Mouse (Mus musculus): ENCODE measurements around the gene Sptan1. TPM values are rescaled to one million over a fixed set of nuclear protein-coding genes. Genes with fewer than 3 reads are reported as not detected.

Gene Sptan1
- polyA plus RNA-seq, 1 experiment, result 496 TPM

GRCm38 (mm10) chr2:30073285-30073684 lies 107.9 kb downstream of the Sptan1 start:
- TF ChIP-seq CTCF (IDR thresholded peaks at IDR 0.05; ENCODE audit: insufficient read depth, low read depth, low read length), result no peak
- TF ChIP-seq POLR2A (IDR thresholded peaks at IDR 0.05; ENCODE audit: insufficient read depth, low read depth, low read length), result no peak
- Histone ChIP-seq H3K27ac (ENCODE audit: insufficient read depth, low read depth, low read length) (no peak overlapping the region), H3K4me3 (ENCODE audit: insufficient read depth, low read depth, low read length) (no peak overlapping the region), H3K4me1 (ENCODE audit: control insufficient read depth, insufficient read depth, low read length) (peaks cover 7% of the 10 kb centered on the region; the same call in 1 of the 2 replicates)
- 67% methylated on average over 3 of the region's 3 CpGs for WGBS

DNA sequence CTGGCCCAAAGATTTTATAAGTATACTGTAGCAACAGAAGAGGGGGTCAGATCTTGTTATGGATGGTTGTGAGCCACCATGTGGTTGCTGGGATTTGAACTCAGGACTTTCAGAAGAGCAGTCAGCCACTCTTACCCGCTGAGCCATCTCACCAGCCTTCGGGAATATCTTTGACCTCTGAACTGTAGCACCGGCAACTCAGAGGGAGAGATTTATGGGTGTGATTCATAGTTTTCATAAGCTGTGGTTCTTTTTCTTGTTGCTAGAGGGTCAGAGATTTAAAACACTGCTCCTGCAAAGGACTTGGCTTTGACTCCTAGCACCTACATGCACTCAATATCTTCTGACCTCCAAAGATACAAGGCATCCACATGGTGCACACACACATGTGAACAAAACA lies 110.3 kb downstream of the Sptan1 start:
- Histone ChIP-seq H3K27ac (ENCODE audit: insufficient read depth, low read depth, low read length) (no peak overlapping the region), H3K4me3 (ENCODE audit: insufficient read depth, low read depth, low read length) (no peak overlapping the region), H3K4me1 (ENCODE audit: control insufficient read depth, insufficient read depth, low read length) (peaks cover 7% of the 10 kb centered on the region; the same call in 1 of the 2 replicates)
- WGBS, result 83% methylated on average over 3 of the region's 3 CpGs
- TF ChIP-seq CTCF (IDR thresholded peaks at IDR 0.05; ENCODE audit: insufficient read depth, low read depth, low read length), result no peak
- no peak for TF ChIP-seq POLR2A (IDR thresholded peaks at IDR 0.05; ENCODE audit: insufficient read depth, low read depth, low read length)

- 93% methylated on average over 9 of the region's 9 CpGs for WGBS
- no peak overlapping the region for H3K4me3 ChIP-seq (ENCODE audit: insufficient read depth, low read depth, low read length)
- TF ChIP-seq CTCF (IDR thresholded peaks at IDR 0.05; ENCODE audit: insufficient read depth, low read depth, low read length) (no peak), POLR2A (IDR thresholded peaks at IDR 0.05; ENCODE audit: insufficient read depth, low read depth, low read length) (no peak)
- peaks cover 7% of the 10 kb centered on the region; the same call in 1 of the 2 replicates for H3K4me1 ChIP-seq (ENCODE audit: control insufficient read depth, insufficient read depth, low read length)
- H3K27ac ChIP-seq (ENCODE audit: insufficient read depth, low read depth, low read length), result no peak overlapping the region
Measured at GRCm38 (mm10) chr2:30076439-30076838, 111.1 kb downstream of the Sptan1 start.

DNA sequence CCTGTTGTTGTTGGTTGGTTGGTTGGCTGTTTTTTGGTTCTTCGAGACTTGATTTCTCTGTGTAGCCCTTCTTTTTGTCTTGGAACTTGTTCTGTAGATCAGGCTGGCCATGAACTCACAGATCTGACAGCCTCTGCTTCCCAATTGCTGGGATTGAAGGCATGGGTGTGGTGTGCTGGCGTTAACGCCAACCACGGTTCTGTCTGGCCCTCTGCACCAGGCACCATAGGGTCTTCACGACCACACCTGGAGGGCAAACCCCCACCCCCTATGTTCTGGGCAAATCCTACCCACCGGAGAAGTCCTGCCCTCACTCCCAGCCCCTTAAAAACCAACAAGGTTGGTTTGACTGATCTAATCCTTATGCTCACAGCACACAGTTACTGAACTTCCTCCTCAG lies 111.6 kb downstream of the Sptan1 start:
- H3K4me3 ChIP-seq (ENCODE audit: insufficient read depth, low read depth, low read length), result no peak overlapping the region
- H3K27ac ChIP-seq (ENCODE audit: insufficient read depth, low read depth, low read length), result no peak overlapping the region
- WGBS, result 74% methylated on average over 6 of the region's 6 CpGs
- peaks cover 7% of the 10 kb centered on the region; the same call in 1 of the 2 replicates for H3K4me1 ChIP-seq (ENCODE audit: control insufficient read depth, insufficient read depth, low read length)
- no peak for TF ChIP-seq CTCF (IDR thresholded peaks at IDR 0.05; ENCODE audit: insufficient read depth, low read depth, low read length)
- TF ChIP-seq POLR2A (IDR thresholded peaks at IDR 0.05; ENCODE audit: insufficient read depth, low read depth, low read length), result no peak

GRCm38 (mm10) chr2:30077502-30078348 lies 112.4 kb downstream of the Sptan1 start, which contains the start of gene Pkn3:
Pkn3 (plus strand) TSS chr2:30077684.
- no peak within 1 kb of the TSS for H3K27ac ChIP-seq (ENCODE audit: insufficient read depth, low read depth, low read length)

DNA sequence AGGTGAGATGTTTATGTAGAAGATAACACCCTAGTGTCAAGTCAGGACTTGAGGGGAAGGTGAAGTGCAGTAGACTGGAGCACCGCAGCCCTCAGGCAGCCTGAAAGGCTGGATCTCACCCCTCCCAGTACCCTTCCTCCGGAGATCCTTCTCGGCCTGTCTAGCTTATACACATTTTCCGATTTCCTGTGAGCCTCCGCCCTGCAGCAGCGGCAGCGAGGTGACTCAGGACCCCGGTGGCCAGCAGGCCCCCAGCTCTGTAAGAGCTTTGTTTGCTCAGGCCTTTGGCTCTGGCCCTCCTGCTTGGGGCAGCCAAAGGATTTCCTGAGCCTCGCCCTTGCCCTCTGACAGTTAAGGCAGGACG lies 113.0 kb downstream of the Sptan1 start:
- 52% methylated on average over 10 of the region's 10 CpGs for WGBS
- H3K27ac ChIP-seq (ENCODE audit: insufficient read depth, low read depth, low read length), result no peak overlapping the region
- TF ChIP-seq CTCF (IDR thresholded peaks at IDR 0.05; ENCODE audit: insufficient read depth, low read depth, low read length) (no peak; the same call in 1 of the 2 replicates), POLR2A (IDR thresholded peaks at IDR 0.05; ENCODE audit: insufficient read depth, low read depth, low read length) (no peak)
- peaks cover 7% of the 10 kb centered on the region; the same call in 1 of the 2 replicates for H3K4me1 ChIP-seq (ENCODE audit: control insufficient read depth, insufficient read depth, low read length)
- no peak overlapping the region for H3K4me3 ChIP-seq (ENCODE audit: insufficient read depth, low read depth, low read length)

More at GRCm38 (mm10) chr2:30077502-30078348, 112.4 kb downstream of the Sptan1 start, which contains the start of gene Pkn3:
- Histone ChIP-seq H3K4me3 (ENCODE audit: insufficient read depth, low read depth, low read length) (peak within 1 kb of the TSS; percentile 31), H3K4me1 (ENCODE audit: control insufficient read depth, insufficient read depth, low read length) (peaks cover 7% of the 10 kb centered on the region; the same call in 1 of the 2 replicates)
- TF ChIP-seq POLR2A (IDR thresholded peaks at IDR 0.05; ENCODE audit: insufficient read depth, low read depth, low read length) (no peak), CTCF (IDR thresholded peaks at IDR 0.05; ENCODE audit: insufficient read depth, low read depth, low read length) (peak; percentile 99)
- WGBS, result 1% methylated on average over 53 of the region's 53 CpGs

- H3K27ac ChIP-seq (ENCODE audit: insufficient read depth, low read depth, low read length), result no peak overlapping the region
- WGBS, result 84% methylated on average over 4 of the region's 4 CpGs
- H3K4me3 ChIP-seq (ENCODE audit: insufficient read depth, low read depth, low read length), result no peak overlapping the region
- no peak for TF ChIP-seq POLR2A (IDR thresholded peaks at IDR 0.05; ENCODE audit: insufficient read depth, low read depth, low read length)
- no peak for TF ChIP-seq CTCF (IDR thresholded peaks at IDR 0.05; ENCODE audit: insufficient read depth, low read depth, low read length)
- peaks cover 7% of the 10 kb centered on the region; the same call in 1 of the 2 replicates for H3K4me1 ChIP-seq (ENCODE audit: control insufficient read depth, insufficient read depth, low read length)
Measured at GRCm38 (mm10) chr2:30078760-30079159, 113.4 kb downstream of the Sptan1 start.

DNA sequence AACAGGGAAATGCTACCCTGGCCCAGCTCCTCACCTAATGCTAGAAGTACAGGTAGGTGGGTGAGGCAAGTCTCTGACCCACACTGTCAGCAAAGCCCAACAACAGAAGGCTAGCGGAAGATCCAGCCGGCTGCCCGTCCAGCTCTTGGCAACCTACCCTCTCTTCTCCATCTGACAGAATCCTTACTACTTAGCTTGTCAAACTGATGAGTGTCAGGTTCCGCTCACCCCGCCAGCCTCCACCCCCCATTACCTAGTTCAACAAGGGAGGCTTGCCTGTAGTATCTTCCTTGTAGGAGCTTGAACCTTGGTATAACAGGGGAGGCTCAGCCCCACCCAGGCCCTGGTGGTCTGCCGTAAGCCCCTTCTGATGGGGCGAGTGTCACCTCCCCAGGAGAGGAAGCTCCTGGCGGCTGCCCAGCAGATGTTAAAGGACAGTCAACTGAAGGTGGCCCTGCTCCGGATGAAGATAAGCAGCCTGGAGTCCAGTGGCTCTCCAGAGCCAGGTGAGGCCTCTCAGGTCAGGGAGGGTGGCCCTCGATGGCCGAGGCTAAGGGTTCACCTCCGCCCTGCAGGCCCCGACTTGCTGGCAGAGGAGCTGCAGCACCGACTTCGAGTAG lies 114.9 kb downstream of the Sptan1 start:
- 91% methylated on average over 15 of the region's 15 CpGs for WGBS
- H3K27ac ChIP-seq (ENCODE audit: insufficient read depth, low read depth, low read length), result no peak overlapping the region
- TF ChIP-seq CTCF (IDR thresholded peaks at IDR 0.05; ENCODE audit: insufficient read depth, low read depth, low read length) (no peak), POLR2A (IDR thresholded peaks at IDR 0.05; ENCODE audit: insufficient read depth, low read depth, low read length) (no peak)
- peaks cover 11% of the 10 kb centered on the region; the same call in 1 of the 2 replicates for H3K4me1 ChIP-seq (ENCODE audit: control insufficient read depth, insufficient read depth, low read length)
- no peak overlapping the region for H3K4me3 ChIP-seq (ENCODE audit: insufficient read depth, low read depth, low read length)

Other genes starting within 250 kb of the Sptan1 start
- gene Gm13420, start 213.9 kb upstream of the Sptan1 start, polyA plus RNA-seq (2012; ENCODE audit: insufficient read depth, insufficient read length, low replicate concordance, missing spikeins), result not detected in 2 replicates
- not detected in 2 replicates for gene Gm13547, start 206.2 kb upstream of the Sptan1 start, polyA plus RNA-seq (2012; ENCODE audit: insufficient read depth, insufficient read length, low replicate concordance, missing spikeins)
- gene Coq4, start 178.1 kb upstream of the Sptan1 start, polyA plus RNA-seq (2012; ENCODE audit: insufficient read depth, insufficient read length, low replicate concordance, missing spikeins), result not detected in 2 replicates
- not detected in 2 replicates for gene Trub2, start 177.1 kb upstream of the Sptan1 start, polyA plus RNA-seq (2012; ENCODE audit: insufficient read depth, insufficient read length, low replicate concordance, missing spikeins)
- not detected in 2 replicates for gene Slc27a4, start 162.9 kb upstream of the Sptan1 start, polyA plus RNA-seq (2012; ENCODE audit: insufficient read depth, insufficient read length, low replicate concordance, missing spikeins)
- gene Urm1, start 145.5 kb upstream of the Sptan1 start, polyA plus RNA-seq (2012; ENCODE audit: insufficient read depth, insufficient read length, low replicate concordance, missing spikeins), result not detected in 2 replicates
- gene Cercam, start 96.4 kb upstream of the Sptan1 start, polyA plus RNA-seq (2012; ENCODE audit: insufficient read depth, insufficient read length, low replicate concordance, missing spikeins), result not detected in 2 replicates
- 472 TPM in 1 of 2 replicates, not detected in the other for gene Odf2, start 76.3 kb upstream of the Sptan1 start, polyA plus RNA-seq (2012; ENCODE audit: insufficient read depth, insufficient read length, low replicate concordance, missing spikeins)
- gene Gle1, start 30.1 kb upstream of the Sptan1 start, polyA plus RNA-seq (2012; ENCODE audit: insufficient read depth, insufficient read length, low replicate concordance, missing spikeins), result not detected in 2 replicates
- gene Wdr34, start 83.3 kb downstream of the Sptan1 start, polyA plus RNA-seq (2012; ENCODE audit: insufficient read depth, insufficient read length, low replicate concordance, missing spikeins), result not detected in 2 replicates
- gene Set, start 91.8 kb downstream of the Sptan1 start, polyA plus RNA-seq (2012; ENCODE audit: insufficient read depth, insufficient read length, low replicate concordance, missing spikeins), result 163 TPM in 1 of 2 replicates, not detected in the other
- not detected in 2 replicates for gene Pkn3, start 112.1 kb downstream of the Sptan1 start, polyA plus RNA-seq (2012; ENCODE audit: insufficient read depth, insufficient read length, low replicate concordance, missing spikeins)
- gene Zdhhc12, start 128.1 kb downstream of the Sptan1 start, polyA plus RNA-seq (2012; ENCODE audit: insufficient read depth, insufficient read length, low replicate concordance, missing spikeins), result not detected in 2 replicates
- gene Zer1, start 159.0 kb downstream of the Sptan1 start, polyA plus RNA-seq (2012; ENCODE audit: insufficient read depth, insufficient read length, low replicate concordance, missing spikeins), result not detected in 2 replicates
- not detected in 2 replicates for gene Tbc1d13, start 168.2 kb downstream of the Sptan1 start, polyA plus RNA-seq (2012; ENCODE audit: insufficient read depth, insufficient read length, low replicate concordance, missing spikeins)
- not detected in 2 replicates for gene Endog, start 205.9 kb downstream of the Sptan1 start, polyA plus RNA-seq (2012; ENCODE audit: insufficient read depth, insufficient read length, low replicate concordance, missing spikeins)
- not detected in 2 replicates for gene Spout1, start 212.9 kb downstream of the Sptan1 start, polyA plus RNA-seq (2012; ENCODE audit: insufficient read depth, insufficient read length, low replicate concordance, missing spikeins)
- gene Kyat1, start 240.3 kb downstream of the Sptan1 start, polyA plus RNA-seq (2012; ENCODE audit: insufficient read depth, insufficient read length, low replicate concordance, missing spikeins), result not detected in 2 replicates